Mouse (Mus musculus) intestine, embryonic 16.5 days (tissue): ENCODE results near the gene Fkbp10. TPM values are rescaled to one million over a fixed set of nuclear protein-coding genes. Genes with fewer than 3 reads are reported as not detected.

ENCODE experiments used
- ATAC-seq: fragments of 200-750 bp; cut with Nextera tagmentation; 2 replicates; pipeline ENCODE4 v1.8.0; 2017; ENCODE audit warnings: moderate TSS enrichment, moderate library complexity
- H3K27ac ChIP-seq: fragments of 300-500 bp; sonication (generic); 2 replicates; pipeline ENCODE4 v1.5.1; 2014; ENCODE audit warnings: mild to moderate bottlenecking, low read length
- H3K27me3 ChIP-seq: fragments of 300-500 bp; sonication (generic); replicated peaks from 2 replicates; pipeline ENCODE4 v1.6.1; 2014; ENCODE audit warnings: low read length, control low read depth, mixed read lengths; ENCODE audit not compliant: control insufficient read depth, insufficient read depth
- H3K36me3 ChIP-seq: fragments of 300-500 bp; sonication (generic); 2 replicates; pipeline ENCODE4 v1.6.1; 2014; ENCODE audit warnings: low read length, control low read depth; ENCODE audit not compliant: control insufficient read depth, insufficient read depth
- H3K4me1 ChIP-seq: fragments of 300-500 bp; sonication (generic); 2 replicates; pipeline ENCODE4 v1.6.1; 2014; ENCODE audit warnings: low read length, control low read depth, mixed read lengths; ENCODE audit not compliant: control insufficient read depth, insufficient read depth
- H3K4me2 ChIP-seq: fragments of 300-500 bp; sonication (generic); 2 replicates; pipeline ENCODE4 v1.6.1; 2014; ENCODE audit warnings: low read depth, low read length, control low read depth
- H3K4me3 ChIP-seq: fragments of 300-500 bp; sonication (generic); 2 replicates; pipeline ENCODE4 v1.5.1; 2014; ENCODE audit warnings: mild to moderate bottlenecking, low read length
- H3K9ac ChIP-seq: fragments of 300-500 bp; sonication (generic); 2 replicates; pipeline ENCODE4 v1.6.1; 2014; ENCODE audit warnings: low read depth, low read length
- H3K9me3 ChIP-seq: fragments of 300-500 bp; sonication (generic); 2 replicates; pipeline ENCODE4 v1.6.1; 2016; ENCODE audit warnings: low read length, control low read depth; ENCODE audit not compliant: control insufficient read depth
- WGBS: fragments of 180-500 bp; shearing (Covaris S2); extraction: QIAGEN DNeasy Blood & Tissue Kit; methylation state at CpG from one replicate; pipeline ENCODE4 v1.1.7; 2014; 5-methylcytosine and 5-hydroxymethylcytosine counted together
- microRNA-seq: library from miRNA; unstranded; fragments of <30 nt; microRNA quantifications from one replicate; pipeline ENCODE4, GENCODE M21; 2016
- polyA plus RNA-seq: library from polyadenylated mRNA; unstranded; fragments of >200 nt; fragmentation: Nextera tagmentation; extraction: Ambion mirVana; gene quantifications from 2 replicates; pipeline ENCODE4 v1.2.1, GENCODE M21; 2015

The Fkbp10 gene
- polyA plus RNA-seq, 1 experiment from 2014 or later: 78.1 TPM

GRCm38 (mm10) chr11:100472197-100472934 is 56.9 kb downstream of the Fkbp10 start, which contains the start of gene Klhl11:
Klhl11 (minus strand) TSS chr11:100472741.
- Histone ChIP-seq H3K4me1 (peaks cover 9% of the 10 kb centered on the region; the same call in 1 of the 2 replicates), H3K4me2 (peak within 1 kb of the TSS; percentile 92), H3K27me3 (no peaks in the 10 kb centered on the region), H3K9me3 (no peaks in the 10 kb centered on the region), H3K4me3 (peak within 1 kb of the TSS; percentile 98), H3K9ac (peak within 1 kb of the TSS; percentile 95), H3K36me3 (no peaks in the 10 kb centered on the region), H3K27ac (peak within 1 kb of the TSS; percentile 66; the same call in 1 of the 2 replicates)
- ATAC-seq: peak; percentile 94
- under 1% methylated on average over 83 of the region's 83 CpGs for WGBS

- Histone ChIP-seq H3K9me3 (no peaks in the 10 kb centered on the region), H3K4me3 (peak overlapping the region; percentile 98)
These were observed 57.4 kb downstream of the Fkbp10 start for GRCm38 (mm10) chr11:100472935-100473295.

More at GRCm38 (mm10) chr11:100472935-100473295, 57.4 kb downstream of the Fkbp10 start:
- Histone ChIP-seq H3K4me2 (peak overlapping the region; percentile 14; the same call in 1 of the 2 replicates), H3K9ac (no peak overlapping the region), H3K27me3 (no peaks in the 10 kb centered on the region), H3K4me1 (peaks cover 9% of the 10 kb centered on the region; the same call in 1 of the 2 replicates), H3K27ac (no peak overlapping the region), H3K36me3 (no peaks in the 10 kb centered on the region)
- WGBS: 35% methylated on average over 5 of the region's 5 CpGs
- peak; percentile 39 for ATAC-seq

Small RNA genes within 50 kb of the gene (microRNA-seq; reads per million reads assigned to microRNA genes)
- gene Gm27374: not detected

Other genes with a start within 250 kb of the Fkbp10 start
- gene Krt9, start 222.5 kb upstream of the Fkbp10 start, polyA plus RNA-seq: not detected in 2 replicates
- gene Krt14, start 208.1 kb upstream of the Fkbp10 start, polyA plus RNA-seq: 7.3 and 7.9 TPM in 2 replicates
- not detected in 2 replicates for gene Krt16, start 166.8 kb upstream of the Fkbp10 start, polyA plus RNA-seq
- 11.5 and 11.8 TPM in 2 replicates for gene Krt17, start 154.7 kb upstream of the Fkbp10 start, polyA plus RNA-seq
- not detected in 2 replicates for gene Krt42, start 145.8 kb upstream of the Fkbp10 start, polyA plus RNA-seq
- 1,811 and 1,878 TPM in 2 replicates for gene Eif1, start 95.8 kb upstream of the Fkbp10 start, polyA plus RNA-seq
- gene Gast, start 81.3 kb upstream of the Fkbp10 start, polyA plus RNA-seq: 0.77 and 0.80 TPM in 2 replicates
- gene Hap1, start 59.6 kb upstream of the Fkbp10 start, polyA plus RNA-seq: 12.6 and 13.5 TPM in 2 replicates
- 165 and 179 TPM in 2 replicates for gene Jup, start 17.9 kb upstream of the Fkbp10 start, polyA plus RNA-seq
- gene P3h4, start 861 bp upstream of the Fkbp10 start, polyA plus RNA-seq: 36.9 and 38.5 TPM in 2 replicates
- 82.5 and 85.8 TPM in 2 replicates for gene Nt5c3b, start 26.1 kb downstream of the Fkbp10 start, polyA plus RNA-seq
- gene Klhl10, start 26.2 kb downstream of the Fkbp10 start, polyA plus RNA-seq: 0.37 and 0.39 TPM in 2 replicates
- gene Klhl11, start 57.0 kb downstream of the Fkbp10 start, polyA plus RNA-seq: 4.0 TPM in 2 replicates
- gene Acly, start 112.3 kb downstream of the Fkbp10 start, polyA plus RNA-seq: 131 and 132 TPM in 2 replicates
- 0.24 and 0.45 TPM in 2 replicates for gene Ttc25, start 129.9 kb downstream of the Fkbp10 start, polyA plus RNA-seq
- 27.7 and 28.4 TPM in 2 replicates for gene Cnp, start 159.2 kb downstream of the Fkbp10 start, polyA plus RNA-seq
- 80.8 and 83.6 TPM in 2 replicates for gene Nkiras2, start 203.5 kb downstream of the Fkbp10 start, polyA plus RNA-seq
- 171 and 184 TPM in 2 replicates for gene Dnajc7, start 204.5 kb downstream of the Fkbp10 start, polyA plus RNA-seq